Mouse (Mus musculus): Measurements from ENCODE around the gene Plch1.

Gene Plch1

DNA sequence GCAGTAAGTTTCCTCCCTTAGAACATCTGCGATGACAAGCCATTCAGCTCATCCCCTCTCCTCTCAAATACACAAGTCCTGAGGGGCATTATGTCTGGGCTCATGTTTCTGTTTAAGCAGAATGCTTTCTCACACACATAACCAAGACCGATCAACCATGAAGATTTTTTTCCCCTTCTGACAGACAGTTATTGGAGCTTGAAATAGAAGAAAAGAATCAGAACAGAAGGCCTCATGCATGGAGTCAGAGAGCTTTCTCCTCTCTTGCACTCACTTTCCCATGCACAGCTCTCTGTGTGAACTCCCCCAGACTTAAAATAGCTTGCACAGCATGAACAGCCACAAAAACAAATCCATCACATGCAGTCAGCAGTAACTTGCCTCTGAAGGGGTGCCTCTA lies 159.2 kb downstream of the Plch1 start:
- in situ Hi-C loops (cut with MboI; ENCODE audit: unreplicated experiment in 2 of 2) = no loop called here

- in situ Hi-C loops (cut with MboI; ENCODE audit: unreplicated experiment in 2 of 2) = loop anchor here in 1 of 2 experiments (5.0 kb wide), 1 partner anchor 134 kb away; no protein-coding TSS in a partner anchor
Measured at GRCm38 (mm10) chr3:63728325-63728724, 170.9 kb downstream of the Plch1 start.

DNA sequence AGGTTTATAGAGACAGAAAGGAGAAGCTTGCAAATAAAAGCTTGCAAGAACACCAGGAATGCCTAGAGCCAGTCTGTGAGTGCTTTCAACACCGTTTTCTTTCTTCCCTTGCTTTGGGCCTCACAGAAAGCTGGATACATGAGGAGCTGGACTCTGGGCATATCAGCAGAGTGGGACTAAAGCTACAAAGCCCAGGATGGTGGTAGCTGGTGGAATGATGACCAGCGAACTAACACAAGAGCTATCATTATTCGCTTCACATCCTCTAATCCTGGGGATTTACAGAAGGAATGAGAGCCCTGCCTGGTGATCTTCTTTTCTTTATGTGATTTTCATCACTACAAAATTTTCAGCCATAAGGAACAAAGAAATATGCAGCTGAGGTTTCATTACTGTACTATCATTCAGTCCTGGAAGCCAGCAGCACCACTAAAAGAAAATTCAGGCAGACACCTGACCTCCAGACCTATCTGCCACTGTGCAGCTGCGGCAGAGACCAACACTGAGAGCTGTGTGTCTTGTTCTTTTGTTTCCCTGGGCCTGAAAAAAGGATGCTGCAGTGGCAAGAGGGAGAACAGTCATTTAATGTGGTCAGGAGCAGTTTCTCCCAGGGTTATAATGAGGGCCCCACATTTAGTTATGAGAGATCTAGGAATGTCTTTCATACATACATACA lies 172.5 kb downstream of the Plch1 start:
- in situ Hi-C loops (cut with MboI; ENCODE audit: unreplicated experiment in 2 of 2) = loop anchor here in 1 of 2 experiments (5.0 kb wide), 1 partner anchor 135 kb away; no protein-coding TSS in a partner anchor

DNA sequence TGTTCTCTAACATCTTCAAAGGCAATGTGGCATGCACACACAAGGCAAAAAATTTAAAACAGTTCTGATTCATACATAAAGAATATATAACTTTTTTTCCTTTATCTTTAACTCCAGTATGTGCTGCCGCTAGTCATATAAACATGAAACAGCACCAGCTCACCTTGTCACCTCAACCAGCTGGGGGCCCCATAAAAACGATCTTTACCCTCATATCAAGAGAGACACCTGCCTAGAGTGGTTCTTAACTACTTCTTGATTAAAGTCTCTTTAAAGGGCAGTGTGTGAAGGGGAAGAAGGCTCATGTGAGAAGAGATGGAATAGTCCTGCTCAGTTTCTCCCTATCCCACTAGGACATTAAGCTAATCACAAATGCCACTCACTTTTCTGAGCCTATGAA lies 205.6 kb downstream of the Plch1 start:
- in situ Hi-C loops (cut with MboI; ENCODE audit: unreplicated experiment in 2 of 2) = loop anchor here in 1 of 2 experiments (10.0 kb wide), 1 partner anchor 119 kb away; no protein-coding TSS in a partner anchor

GRCm38 (mm10) chr3:63692727-63693126 lies 206.5 kb downstream of the Plch1 start:
- in situ Hi-C loops (cut with MboI; ENCODE audit: unreplicated experiment in 2 of 2) = loop anchor here in 1 of 2 experiments (10.0 kb wide), 1 partner anchor 118 kb away; no protein-coding TSS in a partner anchor

DNA sequence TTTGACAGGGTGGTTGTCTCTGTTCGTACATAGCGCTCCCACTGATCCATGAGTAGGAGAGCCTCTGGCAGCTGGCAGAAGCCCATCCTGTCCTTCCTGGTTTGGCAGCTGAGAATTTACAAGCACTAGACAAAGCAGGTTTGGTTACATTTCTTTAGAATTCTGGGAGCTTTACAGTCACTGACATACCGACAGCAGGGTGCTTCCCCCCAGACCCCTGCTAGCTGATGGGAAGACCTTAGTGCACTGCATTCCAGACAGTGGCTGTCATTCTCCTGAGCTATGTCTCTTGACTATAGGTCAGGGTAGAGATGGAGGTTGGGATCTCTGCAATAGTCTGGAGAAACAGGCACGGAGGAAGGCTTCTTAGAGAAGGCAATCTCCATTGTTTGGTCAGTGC lies 230.5 kb downstream of the Plch1 start:
- in situ Hi-C loops (cut with MboI; ENCODE audit: unreplicated experiment in 2 of 2) = no loop called here

DNA sequence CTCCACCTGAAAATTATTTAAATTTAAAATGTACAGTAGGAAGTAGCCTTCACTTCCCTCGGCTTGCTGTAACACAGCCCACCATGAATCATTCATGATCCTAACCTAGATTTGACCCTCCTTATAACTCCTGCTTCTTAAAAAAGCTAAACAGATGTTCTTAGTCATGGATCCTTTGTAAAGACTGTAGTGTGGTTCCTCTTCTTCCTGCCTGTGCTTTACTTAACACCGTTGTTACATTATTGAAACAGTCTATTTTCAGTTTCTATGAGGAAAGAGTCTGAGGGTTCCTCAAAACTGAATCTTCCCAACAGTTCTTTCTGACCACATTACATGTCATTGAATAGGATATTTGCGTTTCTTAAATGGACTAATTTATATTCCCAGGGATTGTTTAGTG lies 234.0 kb downstream of the Plch1 start:
- in situ Hi-C loops (cut with MboI; ENCODE audit: unreplicated experiment in 2 of 2) = no loop called here

DNA sequence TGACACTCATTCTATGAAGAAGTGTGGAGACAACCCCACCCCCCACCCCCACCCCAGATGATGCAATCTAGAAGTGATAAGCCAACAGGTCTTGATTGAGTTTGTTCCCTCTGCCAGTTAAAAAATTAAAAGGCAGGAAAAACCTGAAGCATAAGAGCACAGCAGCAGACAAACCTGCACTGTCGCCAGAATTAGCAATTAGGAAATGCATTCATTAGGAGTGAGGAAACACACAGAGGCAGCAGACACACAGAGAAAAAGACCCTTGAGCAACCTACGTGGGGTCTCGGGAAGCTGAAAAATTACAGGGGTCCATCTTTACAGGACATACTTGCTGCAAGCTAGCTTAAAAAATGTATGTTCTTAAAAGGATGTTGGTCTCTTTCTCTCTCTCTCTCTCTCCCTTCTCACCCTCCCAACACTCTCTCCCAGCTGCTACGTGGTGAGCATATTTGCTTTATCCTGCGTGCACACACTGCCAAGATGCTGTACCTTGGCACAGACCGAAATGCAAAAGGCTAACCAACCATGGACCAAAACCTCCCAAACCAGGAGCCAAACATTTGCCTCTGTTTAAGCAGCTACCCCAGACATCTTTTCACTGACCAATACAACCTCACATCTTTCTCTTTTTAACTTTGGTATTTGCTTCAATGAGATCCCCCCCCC lies 234.6 kb downstream of the Plch1 start:
- in situ Hi-C loops (cut with MboI; ENCODE audit: unreplicated experiment in 2 of 2) = no loop called here
